Mouse (Mus musculus): ENCODE data around the gene Ddx28.

DNA sequence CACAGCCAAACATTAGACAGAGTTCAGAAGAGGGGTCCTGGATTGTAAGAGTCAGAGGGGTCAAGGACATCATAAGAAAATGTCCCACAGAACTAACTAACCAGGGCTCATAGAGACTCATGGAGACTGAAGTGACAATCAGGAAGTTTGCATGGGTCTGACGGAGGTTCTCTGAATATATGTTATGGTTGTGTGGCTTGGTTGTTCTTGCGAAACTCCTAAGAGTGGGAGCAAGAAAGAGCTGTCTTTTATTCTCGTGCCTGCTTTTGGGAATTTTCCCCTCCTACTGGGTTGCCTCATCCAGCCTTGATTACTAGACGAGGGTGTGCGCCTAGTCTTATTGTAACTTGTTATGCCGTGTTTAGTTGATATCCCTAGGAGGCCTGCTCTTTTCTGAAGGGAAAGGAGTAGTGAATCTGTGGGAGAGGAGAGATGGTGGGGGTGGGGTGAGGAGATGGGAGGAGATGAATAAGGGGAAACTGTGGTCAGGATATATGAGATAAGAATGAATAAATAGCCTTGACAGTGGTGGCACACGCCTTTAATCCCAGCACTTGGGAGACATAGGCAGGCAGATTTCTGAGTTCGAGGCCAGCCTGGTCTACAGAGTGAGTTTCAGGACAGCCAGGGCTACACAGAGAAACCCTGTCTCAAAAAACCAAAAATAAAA is 7.0 kb downstream of the Ddx28 start:
- TF ChIP-seq CTCF (IDR thresholded peaks at IDR 0.05; ENCODE audit: extremely low read depth, insufficient read depth, insufficient read length, insufficient replicate concordance) (no peak), POLR2A (IDR thresholded peaks at IDR 0.05; ENCODE audit: low read depth, low read length) (no peak)

All from spleen, adult 2 months (tissue).